Mouse (Mus musculus) midbrain, postnatal 0 days (tissue): ENCODE data around the gene Sufu. TPM values are rescaled to one million over a fixed set of nuclear protein-coding genes. Genes with fewer than 3 reads are reported as not detected.

Source experiments
- ATAC-seq: fragments of 200-750 bp; cut with Nextera tagmentation; 2 replicates; pipeline ENCODE4 v1.8.0; 2017; ENCODE audit warnings: moderate number of reproducible peaks, mild to moderate bottlenecking, moderate TSS enrichment, moderate library complexity; ENCODE audit not compliant: low FRiP score
- DNase-seq: peaks from one replicate; pipeline ENCODE4 v3.0.0-alpha.2; 2015; ENCODE audit warnings: low spot score
- H3K27ac ChIP-seq: fragments of 300-500 bp; sonication (generic); 2 replicates; pipeline ENCODE4 v1.5.1; 2014; ENCODE audit warnings: low read depth, mild to moderate bottlenecking, low read length, mixed read lengths
- H3K27me3 ChIP-seq: fragments of 300-500 bp; sonication (generic); 2 replicates; pipeline ENCODE4 v1.6.1; 2014; ENCODE audit warnings: low read length, control low read depth, mixed read lengths; ENCODE audit not compliant: insufficient read depth
- H3K36me3 ChIP-seq: fragments of 300-500 bp; sonication (generic); 2 replicates; pipeline ENCODE4 v1.6.1; 2014; ENCODE audit warnings: low read length, control low read depth, mixed read lengths; ENCODE audit not compliant: insufficient read depth
- H3K4me1 ChIP-seq: fragments of 300-500 bp; sonication (generic); 2 replicates; pipeline ENCODE4 v1.6.1; 2014; ENCODE audit warnings: mild to moderate bottlenecking, control low read depth, antibody characterized with exemption, low read length, mixed read lengths; ENCODE audit not compliant: insufficient read depth
- H3K4me2 ChIP-seq: fragments of 300-500 bp; sonication (generic); 2 replicates; pipeline ENCODE4 v1.6.1; 2014; ENCODE audit warnings: low read depth, mild to moderate bottlenecking, low read length, mixed read lengths; ENCODE audit not compliant: poor library complexity, severe bottlenecking
- H3K4me3 ChIP-seq: fragments of 300-500 bp; sonication (generic); 2 replicates; pipeline ENCODE4 v1.5.1; 2014; ENCODE audit warnings: low read depth, mild to moderate bottlenecking, low read length, moderate library complexity
- H3K9ac ChIP-seq: fragments of 300-500 bp; sonication (generic); replicated peaks from 2 replicates; pipeline ENCODE4 v1.6.1; 2014; ENCODE audit warnings: mild to moderate bottlenecking, low read length, moderate library complexity, mixed read lengths; ENCODE audit not compliant: poor library complexity, severe bottlenecking
- H3K9me3 ChIP-seq: fragments of 300-500 bp; sonication (generic); 2 replicates; pipeline ENCODE4 v1.6.1; 2016; ENCODE audit warnings: low read length, control low read depth
- CTCF ChIP-seq: IDR thresholded peaks from 2 replicates; pipeline ENCODE4 v1.5.1; 2016; ENCODE audit warnings: antibody characterized with exemption, mild to moderate bottlenecking
- WGBS: fragments of 180-500 bp; shearing (Covaris S2); extraction: QIAGEN DNeasy Blood & Tissue Kit; methylation state at CpG from one replicate; pipeline ENCODE4 v1.1.7; 2014; 5-methylcytosine and 5-hydroxymethylcytosine counted together
- polyA plus RNA-seq: library from polyadenylated mRNA; unstranded; fragments of >200 nt; fragmentation: Nextera tagmentation; extraction: Ambion mirVana; gene quantifications from 2 replicates; pipeline ENCODE4 v1.2.1, GENCODE M21; 2015
- total RNA-seq: library from RNA; depleted of rRNA; stranded (reverse); fragments of >200 nt; gene quantifications from 2 replicates; pipeline ENCODE4 v1.2.3, GENCODE M21; 2014

The Sufu gene
- total and polyA plus RNA-seq, 2 experiments from 2014 or later: 11.5 to 13.2 TPM

GRCm38 (mm10) chr19:46525691-46526631 lies 129.3 kb downstream of the Sufu start:
- TF ChIP-seq CTCF: no peak
- Histone ChIP-seq H3K4me2 (no peak overlapping the region), H3K9me3 (no peaks in the 10 kb centered on the region), H3K36me3 (no peaks in the 10 kb centered on the region), H3K9ac (no peak overlapping the region), H3K27me3 (no peaks in the 10 kb centered on the region), H3K27ac (no peak overlapping the region), H3K4me1 (peaks cover 42% of the 10 kb centered on the region), H3K4me3 (no peak overlapping the region)
- WGBS: 39% methylated on average over 10 of the region's 10 CpGs
- no peak for DNase-seq
- no peak for ATAC-seq

- no peak for TF ChIP-seq CTCF
- Histone ChIP-seq H3K4me1 (peaks cover 58% of the 10 kb centered on the region), H3K4me2 (peak overlapping the region; percentile 47), H3K4me3 (peak overlapping the region; percentile 10; the same call in 1 of the 2 replicates), H3K9me3 (no peaks in the 10 kb centered on the region), H3K36me3 (no peaks in the 10 kb centered on the region), H3K9ac (no peak overlapping the region), H3K27ac (peak overlapping the region; percentile 68), H3K27me3 (no peaks in the 10 kb centered on the region)
- ATAC-seq (no peak), DNase-seq (no peak)
- WGBS: 8% methylated on average over 17 of the region's 17 CpGs
Observed at GRCm38 (mm10) chr19:46527632-46528528, 131.2 kb downstream of the Sufu start.

- WGBS: under 1% methylated on average over 20 of the region's 20 CpGs
- peak; percentile 62 for ATAC-seq
- DNase-seq: peak; percentile 83
Observed at GRCm38 (mm10) chr19:46528529-46529213, 132.0 kb downstream of the Sufu start.

GRCm38 (mm10) chr19:46529601-46530448 lies 133.1 kb downstream of the Sufu start:
- ATAC-seq (peak; percentile 13; the same call in 1 of the 2 replicates), DNase-seq (peak; percentile 51)
- Histone ChIP-seq H3K9ac (peak overlapping the region; percentile 30; the same call in 1 of the 2 replicates), H3K27me3 (no peaks in the 10 kb centered on the region), H3K4me3 (no peak overlapping the region), H3K27ac (peak overlapping the region; percentile 68), H3K9me3 (no peaks in the 10 kb centered on the region), H3K4me1 (peaks cover 48% of the 10 kb centered on the region), H3K36me3 (no peaks in the 10 kb centered on the region), H3K4me2 (peak overlapping the region; percentile 47)
- TF ChIP-seq CTCF: no peak
- WGBS: 11% methylated on average over 12 of the region's 13 CpGs

More at GRCm38 (mm10) chr19:46528529-46529213, 132.0 kb downstream of the Sufu start:
- Histone ChIP-seq H3K4me1 (peaks cover 54% of the 10 kb centered on the region), H3K27ac (peak overlapping the region; percentile 68), H3K4me2 (peak overlapping the region; percentile 47), H3K9me3 (no peaks in the 10 kb centered on the region), H3K9ac (peak overlapping the region; percentile 30; the same call in 1 of the 2 replicates), H3K27me3 (no peaks in the 10 kb centered on the region), H3K4me3 (peak overlapping the region; percentile 10; the same call in 1 of the 2 replicates), H3K36me3 (no peaks in the 10 kb centered on the region)
- peak; percentile 51 for TF ChIP-seq CTCF
